Mouse (Mus musculus) B cell, adult (primary cell): ENCODE measurements around the gene Mgat2. TPM values are rescaled to one million over a fixed set of nuclear protein-coding genes. Genes with fewer than 3 reads are reported as not detected.

Source experiments
- total RNA-seq: library from RNA; stranded (reverse); gene quantifications from 4 replicates; pipeline ENCODE4 v1.2.4, GENCODE M21; 2023; ENCODE audit not compliant: inconsistent age

Gene Mgat2
- 27.3 to 33.1 TPM (median 28.4 TPM) in 4 replicates for total RNA-seq

DNA sequence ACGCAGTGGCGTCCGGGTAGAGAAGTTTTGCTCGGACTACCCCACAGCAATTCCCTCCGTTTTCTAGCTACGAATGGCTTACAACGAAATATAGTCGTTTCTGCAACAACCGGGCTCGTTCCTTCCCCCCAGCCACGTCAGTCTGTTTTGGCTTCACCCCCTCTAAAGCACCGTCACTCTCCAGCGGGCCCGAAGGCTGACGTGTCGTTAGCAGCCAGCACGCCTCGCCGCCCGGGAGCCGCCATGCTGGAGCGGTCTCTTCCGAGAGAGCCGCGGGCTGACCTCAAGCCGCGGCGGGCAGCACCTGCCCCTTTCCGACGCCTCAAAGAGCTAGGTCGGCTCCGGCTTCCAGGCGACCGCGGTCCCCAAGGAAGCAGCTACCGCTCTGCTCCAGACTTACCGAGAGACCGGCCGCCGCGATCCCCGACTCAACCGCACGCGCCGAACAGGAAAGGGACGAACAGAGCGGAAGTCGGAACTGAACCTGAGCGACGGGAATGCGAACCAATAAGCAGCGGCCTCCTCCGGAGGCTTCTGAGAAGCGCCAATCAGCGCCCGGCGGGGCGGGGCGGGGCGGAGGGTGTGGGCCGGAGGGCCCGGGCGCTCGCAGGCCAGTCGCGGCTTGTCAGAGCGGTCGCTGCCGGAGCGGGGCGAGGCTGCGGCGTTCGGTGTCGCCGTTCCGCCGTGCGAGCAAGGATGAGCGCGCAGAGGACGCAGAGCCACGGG is at the start of gene Mgat2, which contains the start of gene Rpl36al:
TSS of gene Mgat2 (plus strand) at position 575 of the 726 bp plus-strand sequence.
TSS of gene Rpl36al (minus strand) at position 501 of the 726 bp plus-strand sequence.

DNA sequence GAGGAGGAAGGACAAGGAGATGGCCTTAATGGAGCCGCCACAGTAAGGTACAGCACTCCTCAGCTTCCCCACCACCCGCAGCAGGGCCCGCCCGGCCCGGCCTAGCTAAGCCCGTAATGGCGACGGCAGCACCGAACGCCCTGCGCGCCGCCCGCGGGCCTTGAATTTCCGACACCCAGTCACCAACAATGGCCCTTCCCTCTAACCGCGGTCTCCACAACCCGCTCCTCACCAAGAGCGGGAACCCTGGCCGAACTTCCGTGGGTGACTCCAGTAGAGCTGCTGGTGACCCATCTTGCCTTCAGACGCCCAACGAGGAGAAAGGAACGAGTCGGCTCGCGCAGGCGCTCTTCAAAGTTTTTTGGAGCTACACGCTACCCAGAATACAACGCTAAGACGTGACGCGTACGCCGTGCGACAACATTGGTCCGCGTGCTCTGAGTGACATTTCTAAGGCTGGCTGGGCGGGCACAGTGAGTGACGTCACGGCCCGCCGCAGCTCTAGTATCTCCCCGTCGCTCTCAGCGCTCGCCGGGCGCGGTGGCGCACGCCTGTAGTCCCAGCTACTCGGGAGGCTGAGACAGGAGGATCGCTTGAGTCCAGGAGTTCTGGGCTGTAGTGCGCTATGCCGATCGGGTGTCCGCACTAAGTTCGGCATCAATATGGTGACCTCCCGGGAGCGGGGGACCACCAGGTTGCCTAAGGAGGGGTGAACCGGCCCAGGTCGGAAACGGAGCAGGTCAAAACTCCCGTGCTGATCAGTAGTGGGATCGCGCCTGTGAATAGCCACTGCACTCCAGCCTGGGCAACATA is 25.0 kb upstream of the Mgat2 start, which contains the start of gene Rps29:
TSS of gene Rps29 (minus strand) at position 422 of the 813 bp plus-strand sequence.

DNA sequence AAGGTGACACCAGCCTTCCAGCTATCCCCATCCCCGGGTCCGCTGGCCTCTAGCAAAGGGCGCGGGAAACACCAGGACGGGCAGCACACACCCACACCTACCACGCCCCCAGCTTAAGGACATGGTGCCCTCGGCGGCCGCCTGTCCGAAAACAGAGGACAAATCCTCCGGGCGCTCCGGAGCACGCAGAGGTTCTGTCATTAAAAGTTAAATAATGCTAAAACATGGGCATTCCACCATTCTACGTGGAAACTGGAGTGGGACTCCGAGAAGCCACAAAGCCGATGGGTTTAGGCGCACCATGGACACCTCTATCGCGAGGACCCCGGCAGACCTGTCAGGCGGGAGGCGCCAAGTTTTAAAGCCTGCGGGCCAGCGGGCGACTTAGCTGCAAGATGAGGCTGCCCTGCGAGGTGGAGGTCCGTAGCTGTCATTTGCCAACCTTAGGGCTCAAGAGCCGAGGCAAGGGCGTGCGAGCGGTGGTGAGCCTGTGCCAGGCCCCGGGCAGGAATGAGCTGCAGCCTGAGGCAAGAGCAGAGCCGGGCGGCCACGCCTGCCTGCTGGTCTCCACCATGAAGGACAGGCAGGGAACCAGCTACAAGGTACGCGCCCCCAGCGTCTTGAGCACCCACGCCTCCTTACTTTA is 15.4 kb upstream of the Mgat2 start, which contains the start of gene Lrr1:
TSS of gene Lrr1 (plus strand) at position 354 of the 646 bp plus-strand sequence.

DNA sequence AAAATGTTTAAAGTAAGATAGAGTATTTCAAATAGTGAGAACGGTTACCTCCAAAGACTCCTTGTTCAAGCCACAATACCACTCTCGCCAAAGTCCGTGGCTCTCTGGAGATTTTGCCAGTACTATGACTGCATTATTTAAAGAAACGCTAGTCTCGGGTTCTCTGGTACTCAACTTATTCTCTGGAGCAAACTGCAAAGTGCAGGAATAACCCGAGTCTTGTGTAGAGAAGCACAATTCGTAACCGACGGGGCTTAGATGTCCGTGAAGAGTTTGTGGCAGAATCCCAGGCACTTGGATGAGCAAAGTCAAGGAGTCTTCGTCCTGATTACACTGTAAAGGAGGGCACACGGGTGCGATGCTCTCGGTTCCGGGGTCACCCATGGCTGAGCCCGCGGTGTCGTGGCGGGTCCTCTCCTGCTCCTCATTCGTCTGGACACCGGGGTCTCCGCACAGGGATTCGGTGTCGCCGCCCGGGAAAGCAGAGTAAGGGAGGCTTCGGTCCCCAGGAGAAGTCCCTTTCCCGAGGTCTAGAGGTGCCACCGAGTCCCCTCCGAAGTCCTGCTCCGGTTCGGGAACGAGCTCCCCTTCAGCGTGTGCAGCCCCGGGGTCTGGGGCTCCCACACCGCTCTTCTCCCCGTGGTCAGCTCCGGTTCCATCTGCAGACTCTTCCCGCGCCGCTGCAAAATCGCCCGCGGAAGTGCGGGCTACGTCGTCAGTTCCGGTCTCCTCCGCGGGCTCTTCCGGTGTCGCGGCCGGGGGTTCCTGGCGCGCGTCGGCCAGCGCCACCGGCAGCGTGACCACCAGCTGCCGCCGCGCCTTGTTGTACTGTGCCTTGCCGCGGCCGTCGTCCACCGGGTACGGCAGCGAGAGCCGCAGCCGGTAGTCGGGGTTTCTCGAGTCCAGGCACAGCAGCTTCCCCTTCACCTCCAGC is 12.8 kb downstream of the Mgat2 start, which contains the start of gene Gm49383:
TSS of gene Gm49383 (minus strand) at position 661 of the 934 bp plus-strand sequence.

DNA sequence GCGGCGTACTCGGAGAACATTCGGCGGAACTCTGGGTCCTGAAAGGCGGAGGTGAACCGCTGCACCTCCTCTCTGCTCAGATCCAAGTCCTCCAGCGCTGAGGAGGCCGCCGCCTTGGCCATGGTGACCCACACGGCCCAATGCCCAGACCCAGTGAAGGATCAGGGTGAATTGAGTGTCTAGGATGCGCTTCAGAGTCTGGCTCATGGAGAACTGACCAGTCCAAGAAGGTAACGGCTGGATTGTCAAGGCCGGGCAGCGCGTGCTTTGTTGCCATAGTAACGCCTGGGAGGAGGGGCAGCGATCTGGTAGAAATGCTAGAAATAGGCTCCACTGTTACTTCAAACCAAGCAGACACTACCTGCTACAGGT is 14.2 kb downstream of the Mgat2 start, which contains the start of gene Dnaaf2:
TSS of gene Dnaaf2 (minus strand) at position 266 of the 372 bp plus-strand sequence.

DNA sequence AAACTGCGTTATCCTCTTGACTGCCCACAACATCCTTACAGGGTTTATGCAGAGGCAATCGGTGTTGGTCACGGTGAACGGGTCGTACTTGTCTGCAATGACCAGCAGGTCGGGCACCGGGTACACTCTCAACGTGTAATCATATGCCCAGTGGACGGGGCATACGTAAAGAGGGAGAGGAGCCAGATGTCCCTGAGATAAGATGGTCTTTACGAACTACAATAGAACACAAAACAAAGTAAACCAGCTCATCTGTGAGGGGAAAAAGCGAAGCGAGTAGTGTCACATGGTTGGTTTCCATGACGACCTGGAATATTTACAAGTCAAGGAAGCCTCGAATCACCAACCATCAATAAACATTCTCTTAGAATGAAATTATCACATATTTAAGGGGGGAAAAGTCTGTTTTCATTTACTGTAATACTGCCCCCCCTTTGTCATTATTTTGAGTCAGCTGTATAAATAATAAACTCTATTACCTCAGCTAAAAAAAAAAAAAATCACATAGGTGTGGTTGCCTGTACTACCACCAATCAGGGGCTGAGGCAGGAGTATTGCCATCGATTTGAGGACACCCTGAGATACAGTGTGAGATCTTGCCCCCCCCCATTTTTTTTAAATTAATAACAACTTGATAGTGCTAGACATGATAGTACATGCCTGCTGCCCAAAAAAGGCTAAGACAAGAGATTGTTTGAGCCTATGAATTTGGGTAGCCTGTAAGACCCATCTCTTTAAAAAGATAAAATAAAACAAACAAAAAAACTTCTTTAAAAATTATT is 20.3 kb downstream of the Mgat2 start, which contains the start of gene Gm49384:
TSS of gene Gm49384 (minus strand) at position 216 of the 782 bp plus-strand sequence.

DNA sequence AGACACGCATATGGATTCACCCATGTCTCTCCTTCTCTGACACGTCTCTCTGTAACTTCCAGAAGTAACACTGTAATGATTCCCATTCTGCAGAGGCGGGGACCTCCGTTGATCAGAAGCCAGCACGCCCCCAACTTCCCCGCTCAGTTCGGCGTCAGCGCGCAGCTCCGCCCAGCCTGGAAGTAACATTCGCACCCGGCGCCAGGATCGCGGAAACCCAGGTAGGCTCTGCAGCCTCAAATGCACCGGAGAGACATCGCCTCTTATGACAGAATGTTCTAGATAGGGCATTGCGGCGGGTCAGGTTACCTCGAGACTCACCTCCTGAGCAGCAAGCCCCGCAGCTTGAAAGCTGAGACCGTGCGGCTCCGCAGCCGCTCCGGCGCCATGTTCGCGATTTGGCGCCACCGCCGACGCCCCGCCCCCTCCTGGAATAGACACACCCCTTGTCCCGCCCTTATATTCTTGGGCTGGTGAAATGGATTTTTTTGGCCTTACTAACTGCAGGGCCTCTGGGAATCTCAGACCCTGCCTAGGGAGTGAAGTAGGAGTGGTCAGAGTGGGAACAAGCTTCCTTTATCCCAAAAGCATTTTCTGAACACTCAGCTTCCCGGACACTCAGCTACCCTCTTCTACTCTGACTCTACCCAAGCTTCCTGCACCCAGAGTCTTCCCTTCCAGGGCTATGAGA is 44.0 kb downstream of the Mgat2 start, which contains the start of gene Pole2:
TSS of gene Pole2 (minus strand) at position 420 of the 691 bp plus-strand sequence.

Other genes starting within 250 kb of the Mgat2 start
- gene Rps29, start 25.0 kb upstream of the Mgat2 start, total RNA-seq = 4,189 to 5,045 TPM (median 4,957 TPM) in 4 replicates
- 0.58 to 1.3 TPM in 2 of 4 replicates, not detected in the others for gene Lrr1, start 15.3 kb upstream of the Mgat2 start, total RNA-seq
- 370 to 438 TPM (median 388 TPM) in 4 replicates for gene Rpl36al, start 74 bp upstream of the Mgat2 start, total RNA-seq
- 5.1 to 7.4 TPM (median 6.6 TPM) in 4 replicates for gene Gm49383, start 12.9 kb downstream of the Mgat2 start, total RNA-seq
- 1.8 to 3.4 TPM (median 2.1 TPM) in 4 replicates for gene Dnaaf2, start 14.3 kb downstream of the Mgat2 start, total RNA-seq
- gene Gm49384, start 20.1 kb downstream of the Mgat2 start, total RNA-seq = 4.1 to 6.0 TPM (median 4.4 TPM) in 4 replicates
- gene Pole2, start 44.0 kb downstream of the Mgat2 start, total RNA-seq = 2.7 to 4.6 TPM (median 2.8 TPM) in 4 replicates
- gene Klhdc1, start 57.0 kb downstream of the Mgat2 start, total RNA-seq = 5.1 to 7.8 TPM (median 6.9 TPM) in 4 replicates
- 20.3 to 24.2 TPM (median 22.8 TPM) in 4 replicates for gene Klhdc2, start 112.5 kb downstream of the Mgat2 start, total RNA-seq
- 98.0 to 114 TPM (median 108 TPM) in 4 replicates for gene Nemf, start 173.0 kb downstream of the Mgat2 start, total RNA-seq
- 329 to 368 TPM (median 334 TPM) in 4 replicates for gene Arf6, start 188.0 kb downstream of the Mgat2 start, total RNA-seq
- gene Gm9887, start 188.3 kb downstream of the Mgat2 start, total RNA-seq = 5.2 to 8.4 TPM (median 6.7 TPM) in 4 replicates